Mouse (Mus musculus) kidney, postnatal 25 days (tissue): ENCODE results near the gene Bves.
"Not testable (repeated sequence)": the region's sequence is repeated elsewhere in the genome, so short reads cannot be mapped to it uniquely, and the experiment has no call there.

Experiments used
- DNase-seq, 2 experiments: peaks; one replicate each; pipeline ENCODE4 v3.0.0; 2021; ENCODE audit warnings: mixed read lengths in 2 of 2

The Bves gene

DNA sequence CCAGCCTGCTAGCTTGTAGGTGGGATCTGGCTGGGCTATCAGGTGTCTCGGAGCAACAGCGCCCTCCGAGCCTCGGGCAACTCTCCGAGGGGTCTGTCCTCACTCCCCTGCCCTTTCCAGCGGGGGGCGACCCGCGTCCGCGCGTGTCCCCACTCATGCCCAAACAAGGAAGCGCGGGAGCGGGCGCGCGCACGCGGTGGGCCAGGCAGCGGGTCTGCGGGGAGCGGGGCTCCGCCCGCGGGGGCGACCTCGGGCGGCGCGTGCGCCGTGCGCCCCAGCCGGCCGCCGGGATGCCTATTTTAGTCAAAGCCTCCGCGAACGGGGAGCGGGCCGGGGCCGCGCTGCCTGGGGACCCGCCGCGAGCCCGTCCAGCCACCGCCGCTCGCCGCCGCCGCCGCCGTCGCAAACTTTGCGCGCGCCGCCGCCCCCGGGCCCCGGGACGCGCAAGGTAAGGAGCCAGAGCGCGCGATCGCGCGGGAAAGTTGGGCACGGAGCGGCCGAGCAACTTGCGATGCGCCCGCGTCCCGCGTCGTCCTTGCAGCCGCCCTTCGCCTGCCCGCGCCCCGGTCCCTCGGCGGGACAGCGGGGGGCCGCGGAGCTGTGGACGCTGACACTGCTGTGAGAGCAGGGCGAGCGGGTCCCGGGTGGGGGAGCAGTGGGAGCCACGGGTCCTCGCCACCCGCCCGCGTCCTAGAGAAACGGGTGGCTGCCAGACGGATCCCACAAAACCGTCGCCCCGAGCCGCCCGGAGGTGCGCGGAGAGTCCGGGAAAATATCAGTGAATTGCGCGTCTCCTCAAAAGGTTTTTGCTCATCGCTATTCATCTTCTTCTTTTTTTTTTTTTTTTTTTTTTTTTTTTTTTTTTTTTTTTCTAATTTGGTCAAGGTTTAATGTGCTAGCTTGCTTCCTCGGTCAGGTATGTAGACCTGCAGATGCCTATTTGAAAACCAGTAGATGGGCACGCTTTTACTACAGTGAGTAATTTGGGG, at the start of gene Bves:
Gene Bves, plus strand, starts transcription at position 339 of the 989 bp plus-strand sequence.
- DNase-seq: no peak

GRCm38 (mm10) chr10:45288351-45288750, 47.2 kb upstream of the Bves start:
- no peak for DNase-seq

DNA sequence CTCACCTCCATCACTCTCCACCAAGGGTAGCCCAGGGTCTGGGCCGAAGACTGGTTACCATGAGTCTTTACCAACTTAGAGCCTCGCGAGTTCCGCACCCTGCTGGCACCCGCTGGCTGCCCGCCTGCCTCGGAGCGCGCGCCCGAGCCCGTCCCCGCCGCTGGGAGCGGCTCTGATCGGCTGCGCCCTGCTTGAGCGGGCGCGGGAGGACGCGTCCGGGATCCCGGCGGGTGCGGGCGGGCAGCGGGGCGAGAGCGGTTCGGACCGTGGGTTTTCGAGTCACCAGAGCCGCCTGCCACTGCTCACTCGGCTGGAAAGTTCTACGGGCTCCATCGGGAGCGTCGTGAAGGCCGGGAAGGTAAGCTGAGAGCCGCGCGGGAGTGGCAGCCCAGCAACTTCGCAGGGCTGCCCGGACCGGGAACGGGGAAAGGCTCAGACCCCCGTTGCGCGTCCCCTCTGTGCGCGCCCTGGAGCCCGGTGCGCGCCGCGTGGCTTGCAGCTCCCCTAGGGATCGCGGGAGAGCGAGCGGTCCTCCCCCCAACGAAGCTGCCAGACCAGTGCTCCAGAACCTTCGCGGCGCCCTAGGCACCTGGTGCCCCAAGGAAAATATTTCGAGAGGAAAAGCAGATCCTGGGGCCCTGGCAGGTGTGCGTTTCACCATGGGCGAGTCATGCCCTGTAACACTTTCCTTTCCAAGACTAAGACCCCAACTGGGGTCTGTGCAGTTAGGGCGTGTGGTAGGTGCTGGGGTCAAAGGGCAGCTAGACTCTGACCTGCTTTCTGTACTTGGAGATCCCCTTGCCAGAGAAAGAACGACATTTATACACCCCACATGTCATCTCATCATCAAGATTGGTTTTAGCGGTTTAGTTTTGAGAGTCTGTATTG, 46.1 kb upstream of the Bves start:
- DNase-seq: no peak

DNA sequence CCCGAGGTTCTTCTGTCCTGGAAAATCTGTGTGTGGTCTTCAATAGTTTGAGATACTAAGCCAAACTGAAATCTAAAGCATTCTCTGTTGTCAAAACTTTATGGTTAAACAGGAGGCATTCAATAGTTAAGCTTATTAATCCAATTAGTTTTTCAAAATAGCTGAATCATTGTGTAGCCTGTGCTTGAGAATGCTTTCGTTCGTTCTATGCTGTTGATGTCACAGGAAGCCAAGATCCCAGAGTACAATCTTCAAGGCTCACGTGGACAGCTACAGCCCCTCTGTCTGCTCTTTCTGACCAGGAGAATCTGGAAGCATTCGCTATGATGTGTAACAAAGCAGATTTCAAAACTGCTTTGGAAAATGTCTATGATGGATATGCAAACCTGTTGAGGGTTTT, 45.0 kb upstream of the Bves start:
- DNase-seq: no peak

DNA sequence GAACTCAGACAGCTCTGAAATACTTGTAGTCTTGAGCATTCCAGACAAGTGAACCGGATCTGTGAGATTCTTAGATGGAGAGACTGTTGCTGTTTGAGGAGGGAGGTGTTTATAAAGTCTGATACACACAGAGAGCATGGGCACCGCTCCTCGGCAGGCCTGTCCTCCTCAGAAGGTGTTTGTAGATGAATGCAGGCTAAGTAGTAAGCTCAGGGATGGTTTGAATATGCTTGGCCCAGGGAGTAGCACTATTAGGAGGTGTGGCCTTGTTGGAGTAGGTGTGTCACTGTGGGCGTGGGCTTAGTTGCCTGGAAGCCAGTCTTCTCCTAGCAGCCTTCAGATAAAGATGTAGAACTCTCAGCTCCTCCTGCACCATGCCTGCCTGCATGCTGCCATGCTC, 43.4 kb upstream of the Bves start:
- DNase-seq: not testable (repeated sequence)

- no peak for DNase-seq
Measured at GRCm38 (mm10) chr10:45295093-45295492, 40.5 kb upstream of the Bves start.

- no peak for DNase-seq
Measured at GRCm38 (mm10) chr10:45298503-45298902, 37.1 kb upstream of the Bves start.

GRCm38 (mm10) chr10:45299509-45299908, 36.1 kb upstream of the Bves start:
- no peak for DNase-seq

DNA sequence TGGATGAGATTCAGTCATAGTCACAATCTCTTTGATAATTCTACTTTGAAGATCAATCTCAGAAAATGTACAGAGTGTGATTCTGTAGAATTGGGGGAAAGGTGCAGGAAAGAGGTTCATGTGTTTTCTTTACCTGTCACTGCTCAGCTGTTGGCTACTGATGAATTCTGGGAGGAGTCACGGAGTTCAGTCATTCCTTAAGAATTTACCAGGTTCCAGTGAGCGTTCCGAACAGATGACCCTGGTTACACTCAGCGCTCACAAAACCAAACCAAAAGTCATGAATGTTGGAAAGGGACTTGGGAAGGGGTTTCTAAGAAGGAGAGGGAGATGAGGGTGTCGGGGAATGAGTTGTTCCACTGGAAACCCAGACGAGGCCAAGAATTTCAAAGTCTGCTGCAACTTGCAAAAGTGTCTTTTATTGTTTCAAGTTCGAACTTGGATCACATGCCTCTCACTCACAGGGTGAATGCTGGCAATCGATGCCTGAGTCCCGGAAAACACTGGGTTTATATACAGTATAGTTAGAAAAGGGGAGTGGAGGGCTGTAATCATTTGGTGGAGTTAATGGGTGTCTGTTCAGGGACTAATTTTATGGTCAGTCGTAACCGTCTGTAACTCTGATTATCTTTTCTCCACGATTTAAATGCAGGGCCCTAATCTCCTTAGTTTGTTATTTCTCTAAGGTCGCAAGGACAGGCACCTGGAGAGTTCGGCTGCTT, 32.1 kb upstream of the Bves start:
- no peak for DNase-seq

- no peak for DNase-seq
Measured at GRCm38 (mm10) chr10:45305173-45305572, 30.4 kb upstream of the Bves start.

DNA sequence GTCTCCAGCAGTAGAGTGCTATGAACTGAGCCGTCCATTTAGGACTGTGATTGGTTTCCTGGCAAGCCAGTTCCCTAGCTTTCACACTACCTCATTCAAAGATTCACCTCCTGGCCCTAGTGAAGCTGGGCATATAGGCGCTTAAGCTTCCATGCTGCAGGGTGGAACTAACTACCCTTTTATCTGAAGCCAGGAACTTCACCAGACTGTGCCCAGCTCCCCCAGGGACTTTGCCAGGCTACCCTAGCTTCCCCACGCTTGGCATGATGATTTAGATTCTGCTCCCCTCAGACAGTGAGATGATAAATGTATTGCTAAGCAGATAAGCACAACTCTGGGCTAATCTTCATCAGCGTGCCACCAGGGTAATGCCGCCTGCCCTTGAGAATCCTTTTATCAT, 24.4 kb upstream of the Bves start:
- no peak for DNase-seq

GRCm38 (mm10) chr10:45311624-45312023, 23.9 kb upstream of the Bves start:
- no peak for DNase-seq

- no peak for DNase-seq
Measured at GRCm38 (mm10) chr10:45314865-45315264, 20.7 kb upstream of the Bves start.

GRCm38 (mm10) chr10:45318922-45319321, 16.6 kb upstream of the Bves start:
- DNase-seq: no peak

GRCm38 (mm10) chr10:45320296-45320695, 15.3 kb upstream of the Bves start:
- DNase-seq: no peak

DNA sequence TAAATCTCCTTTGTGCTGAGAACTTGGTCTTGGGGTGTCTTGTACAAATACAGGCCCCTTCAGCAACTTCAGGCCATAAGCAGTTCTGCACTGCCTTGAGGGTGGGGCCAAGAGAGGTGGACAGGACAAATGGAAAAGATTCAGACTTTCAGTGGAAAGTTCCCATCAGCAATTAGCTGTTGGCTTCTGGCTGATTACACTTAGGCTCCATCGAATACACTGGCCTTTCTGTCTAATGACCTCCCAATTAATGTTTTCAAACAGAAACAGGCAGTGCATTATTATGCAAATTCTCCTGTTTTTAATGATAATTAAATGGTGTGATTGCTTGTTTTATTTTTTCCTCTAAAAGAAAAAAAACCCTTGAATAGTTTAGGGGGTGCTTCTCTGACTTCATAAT, 11.4 kb upstream of the Bves start:
- no peak for DNase-seq

DNA sequence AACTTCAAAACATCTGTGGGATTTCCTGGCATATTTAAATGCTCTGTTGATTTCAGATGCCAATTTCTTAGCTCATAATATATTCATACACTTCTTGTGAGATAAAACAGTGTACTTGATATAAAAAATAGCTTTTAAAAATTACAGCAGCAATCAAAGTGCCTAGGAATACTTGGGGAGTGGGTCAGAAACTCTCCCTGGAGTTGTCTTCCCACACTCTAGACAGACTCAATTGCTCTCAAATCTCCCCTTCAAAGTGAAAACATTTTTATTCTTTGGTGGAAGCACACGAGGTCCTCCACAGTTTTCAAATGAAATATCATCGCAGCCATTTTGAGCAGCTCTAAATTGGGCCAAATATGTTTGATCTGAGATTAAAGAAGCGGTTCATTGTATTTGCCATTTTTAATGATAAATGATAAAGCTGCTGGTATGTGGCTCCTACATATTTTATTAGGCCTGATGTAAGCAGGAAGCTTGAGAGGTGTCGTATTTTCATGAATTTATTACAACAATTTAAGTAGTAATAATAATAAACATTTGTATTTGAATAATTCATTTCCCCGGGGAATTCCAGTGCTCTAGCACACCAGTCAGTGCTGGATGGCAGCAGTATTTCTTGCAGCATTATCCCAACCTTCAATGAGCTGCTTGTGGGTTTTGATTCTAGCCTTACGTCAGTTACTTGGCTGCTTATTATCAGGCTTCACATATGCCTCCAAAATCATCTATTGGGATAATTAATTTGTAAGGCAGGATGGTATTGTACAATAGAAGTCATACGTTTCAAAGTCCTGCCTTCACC, 7.2 kb upstream of the Bves start:
- DNase-seq: no peak

DNA sequence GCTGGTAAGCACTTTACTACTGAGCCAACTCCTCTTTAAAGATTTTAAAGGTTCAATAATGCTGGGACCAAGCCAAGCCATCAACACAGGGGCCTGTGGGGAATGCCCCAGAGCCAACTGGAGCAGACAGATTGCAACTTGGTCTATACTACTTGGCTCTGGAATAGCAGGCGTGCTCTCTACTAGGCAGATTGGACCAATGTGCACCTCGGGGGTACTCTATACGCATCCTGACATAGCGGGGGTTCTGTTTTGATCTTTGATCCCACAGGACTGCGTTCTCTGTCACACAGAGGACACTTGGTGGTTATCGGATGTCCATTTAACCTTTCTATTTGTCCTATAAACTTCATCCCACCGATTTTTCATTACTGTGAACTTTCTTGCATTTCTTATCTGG, 647 bp upstream of the Bves start:
- DNase-seq: no peak

- no peak for DNase-seq
Measured at GRCm38 (mm10) chr10:45339106-45339505, 3.5 kb downstream of the Bves start.

DNA sequence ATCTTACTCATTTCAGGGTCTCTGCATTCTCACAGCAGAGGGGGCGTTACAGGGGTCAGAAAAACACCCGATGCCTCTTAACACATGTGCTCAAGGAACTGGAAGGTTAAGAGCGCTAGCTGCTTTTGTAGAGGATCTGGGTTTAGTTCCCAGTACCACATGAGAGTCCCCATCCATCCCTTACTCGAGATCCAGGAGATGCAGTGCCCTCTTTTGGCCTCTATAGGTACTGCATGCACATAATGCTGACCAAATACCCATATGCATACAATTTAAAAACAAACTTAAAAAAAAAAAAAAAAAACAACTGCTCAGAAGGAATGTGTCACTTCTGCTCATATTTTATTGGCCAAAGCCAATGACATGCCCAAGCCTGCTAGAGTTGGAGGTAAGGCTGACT, 8.8 kb downstream of the Bves start:
- DNase-seq: no peak

DNA sequence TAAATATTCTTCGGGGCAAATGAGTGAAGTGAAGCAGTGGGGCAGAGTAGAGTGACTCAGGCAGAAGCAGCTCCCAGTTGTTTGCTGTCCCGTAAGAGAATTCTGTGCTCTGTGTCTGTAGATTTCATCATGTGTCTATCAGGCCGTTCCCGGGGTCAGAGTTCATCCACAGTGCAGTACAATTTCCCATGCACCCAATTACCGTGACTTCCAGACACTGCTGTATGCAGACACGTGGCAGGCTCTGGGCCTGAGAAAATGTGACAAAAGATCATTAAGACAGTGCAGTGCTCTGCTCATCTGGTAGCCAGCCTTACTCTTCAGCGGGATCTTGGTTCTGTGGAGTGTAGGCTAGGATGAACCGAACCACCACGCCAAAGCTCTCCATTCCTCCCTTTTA, 9.6 kb downstream of the Bves start:
- DNase-seq: no peak

- not testable (repeated sequence) for DNase-seq
Measured at GRCm38 (mm10) chr10:45348143-45348542, 12.6 kb downstream of the Bves start.
